Mouse (Mus musculus): ENCODE data around the gene Peg3. TPM values are rescaled to one million over a fixed set of nuclear protein-coding genes. Genes with fewer than 3 reads are reported as not detected.

The Peg3 gene
- polyA plus RNA-seq, 1 experiment from 2014 or later = 307 TPM

- Histone ChIP-seq H3K27ac (no peak overlapping the region), H3K4me1 (no peaks in the 10 kb centered on the region), H3K4me3 (no peak overlapping the region), H3K27me3 (ENCODE audit: insufficient read depth, poor library complexity, severe bottlenecking) (no peaks in the 10 kb centered on the region), H3K9me3 (no peaks in the 10 kb centered on the region), H3K36me3 (0 out of 2 replicates have a peak, but pooled peaks cover 3% of the 10 kb centered on the region)
- DNase-seq (ENCODE audit: low spot score) = peak; percentile 17
- WGBS = 75% methylated on average over 3 of the region's 3 CpGs
Measured at GRCm38 (mm10) chr7:6699230-6699629, 31.0 kb downstream of the Peg3 start.

DNA sequence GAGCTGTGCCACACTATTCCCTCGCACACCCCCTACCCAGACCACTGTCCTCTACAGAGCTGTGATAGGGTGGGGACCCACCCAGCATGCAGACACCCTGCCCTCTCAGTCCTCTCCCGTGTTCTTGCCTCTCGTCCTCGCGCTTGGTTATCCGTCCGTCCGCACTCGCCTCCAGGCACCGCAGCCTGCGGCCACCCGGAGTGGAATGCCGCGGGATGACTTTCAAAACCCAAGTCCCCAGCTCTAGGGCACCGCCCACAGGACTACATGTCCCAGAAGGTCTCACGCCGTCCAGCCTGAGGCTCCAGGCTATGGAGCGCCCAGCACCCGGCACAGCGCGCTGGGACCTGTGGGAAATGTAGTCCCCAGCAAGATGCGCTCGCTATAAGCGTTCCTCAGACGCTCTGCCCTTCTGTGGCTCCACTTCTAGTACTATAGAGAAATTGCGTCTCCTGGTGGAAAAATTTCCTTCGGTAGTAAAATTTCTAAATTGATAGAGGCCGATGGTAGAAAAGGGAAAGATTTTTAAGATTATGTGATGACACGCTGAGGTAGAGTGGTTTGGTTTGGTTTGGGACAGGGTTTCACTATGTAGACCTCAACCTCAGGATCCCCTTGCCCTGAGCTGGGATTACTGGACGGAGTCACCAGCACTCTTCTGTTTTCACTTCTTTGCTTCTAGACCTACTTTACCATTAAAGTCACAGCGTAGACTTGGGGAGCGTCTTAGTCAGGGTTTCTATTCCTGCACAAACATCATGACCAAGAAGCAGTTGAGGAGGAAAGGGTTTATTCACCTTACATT is 33.8 kb downstream of the Peg3 start, which contains the start of gene Zim1:
TSS of gene Zim1 (minus strand) at position 210 of the 805 bp plus-strand sequence.
- Histone ChIP-seq H3K27me3 (ENCODE audit: insufficient read depth, poor library complexity, severe bottlenecking) (no peaks in the 10 kb centered on the region), H3K27ac (peak within 1 kb of the TSS; percentile 81), H3K36me3 (no peaks in the 10 kb centered on the region), H3K9me3 (no peaks in the 10 kb centered on the region), H3K4me1 (peaks cover 9% of the 10 kb centered on the region; the same call in 1 of the 2 replicates), H3K4me3 (peak within 1 kb of the TSS; percentile 70)
- WGBS = 12% methylated on average over 32 of the region's 32 CpGs
- peak; percentile 95 for DNase-seq (ENCODE audit: low spot score)

GRCm38 (mm10) chr7:6685511-6685910 is 44.7 kb downstream of the Peg3 start:
- H3K36me3 ChIP-seq = peaks cover 64% of the 10 kb centered on the region
- H3K4me3 ChIP-seq = no peak overlapping the region
- peak; percentile 72 for DNase-seq (ENCODE audit: low spot score)
- H3K9me3 ChIP-seq = no peaks in the 10 kb centered on the region
- 92% methylated on average over 6 of the region's 6 CpGs for WGBS
- H3K27me3 ChIP-seq (ENCODE audit: insufficient read depth, poor library complexity, severe bottlenecking) = no peaks in the 10 kb centered on the region
- H3K27ac ChIP-seq = no peak overlapping the region
- H3K4me1 ChIP-seq = no peaks in the 10 kb centered on the region

- Histone ChIP-seq H3K4me1 (peaks cover 7% of the 10 kb centered on the region; the same call in 1 of the 2 replicates), H3K36me3 (no peaks in the 10 kb centered on the region), H3K4me3 (no peak overlapping the region), H3K9me3 (no peaks in the 10 kb centered on the region), H3K27ac (peak overlapping the region; percentile 29; the same call in 1 of the 2 replicates), H3K27me3 (ENCODE audit: insufficient read depth, poor library complexity, severe bottlenecking) (no peaks in the 10 kb centered on the region)
- WGBS = 52% methylated on average over 3 of the region's 3 CpGs
- DNase-seq (ENCODE audit: low spot score) = peak; percentile 74
Measured at GRCm38 (mm10) chr7:6666726-6667125, 63.5 kb downstream of the Peg3 start.

DNA sequence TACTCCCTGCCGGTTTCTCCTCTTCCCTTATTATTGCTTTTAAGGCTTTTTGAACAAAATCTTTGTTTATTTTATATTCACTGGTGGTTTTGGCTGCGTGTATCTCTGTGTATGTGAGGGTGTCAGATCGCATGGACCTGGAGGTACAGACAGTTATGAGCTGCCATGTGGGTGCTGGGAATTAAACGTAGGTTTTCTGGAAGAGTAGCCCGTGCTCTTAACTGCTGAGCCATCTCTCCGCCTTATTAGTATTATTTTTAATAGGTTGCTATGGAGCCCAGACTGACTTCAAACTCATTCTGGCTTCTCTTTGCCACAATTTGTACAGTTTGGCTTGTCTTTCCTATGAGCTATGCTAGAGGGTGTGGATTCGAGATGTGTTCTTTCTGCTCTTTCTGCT is 66.8 kb downstream of the Peg3 start:
- H3K36me3 ChIP-seq = no peaks in the 10 kb centered on the region

DNA sequence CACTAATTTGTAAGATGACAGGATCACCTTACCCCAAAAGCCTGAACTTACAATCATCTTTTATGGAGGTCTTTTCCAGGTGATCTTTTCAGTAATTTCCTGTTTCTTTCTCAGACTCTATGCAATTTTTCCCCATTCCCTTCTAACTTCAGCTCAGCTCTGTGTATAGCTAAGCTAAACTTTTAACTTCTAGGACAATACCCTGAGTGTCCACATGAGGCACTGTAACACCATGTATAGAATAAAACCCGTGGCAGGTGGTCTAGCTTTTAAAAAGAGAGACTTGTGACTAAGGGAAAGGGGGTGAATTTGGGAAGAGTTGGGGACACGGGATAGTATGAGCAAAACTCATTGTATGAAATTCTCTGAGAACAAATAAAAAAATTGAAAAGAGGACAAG is 70.6 kb downstream of the Peg3 start:
- H3K9me3 ChIP-seq = no peaks in the 10 kb centered on the region
- no peaks in the 10 kb centered on the region for H3K36me3 ChIP-seq
- DNase-seq (ENCODE audit: low spot score) = no peak
- no peaks in the 10 kb centered on the region for H3K4me1 ChIP-seq
- H3K27ac ChIP-seq = no peak overlapping the region
- no peaks in the 10 kb centered on the region for H3K27me3 ChIP-seq (ENCODE audit: insufficient read depth, poor library complexity, severe bottlenecking)
- WGBS = 33% methylated on average over 2 of the region's 2 CpGs
- no peak overlapping the region for H3K4me3 ChIP-seq

More for the DNA sequence above, 66.8 kb downstream of the Peg3 start:
- no peak for DNase-seq (ENCODE audit: low spot score)
- no peak overlapping the region for H3K4me3 ChIP-seq
- H3K4me1 ChIP-seq = peaks cover 7% of the 10 kb centered on the region; the same call in 1 of the 2 replicates
- H3K27ac ChIP-seq = no peak overlapping the region
- H3K27me3 ChIP-seq (ENCODE audit: insufficient read depth, poor library complexity, severe bottlenecking) = no peaks in the 10 kb centered on the region
- no peaks in the 10 kb centered on the region for H3K9me3 ChIP-seq
- 83% methylated on average over 7 of the region's 7 CpGs for WGBS

DNA sequence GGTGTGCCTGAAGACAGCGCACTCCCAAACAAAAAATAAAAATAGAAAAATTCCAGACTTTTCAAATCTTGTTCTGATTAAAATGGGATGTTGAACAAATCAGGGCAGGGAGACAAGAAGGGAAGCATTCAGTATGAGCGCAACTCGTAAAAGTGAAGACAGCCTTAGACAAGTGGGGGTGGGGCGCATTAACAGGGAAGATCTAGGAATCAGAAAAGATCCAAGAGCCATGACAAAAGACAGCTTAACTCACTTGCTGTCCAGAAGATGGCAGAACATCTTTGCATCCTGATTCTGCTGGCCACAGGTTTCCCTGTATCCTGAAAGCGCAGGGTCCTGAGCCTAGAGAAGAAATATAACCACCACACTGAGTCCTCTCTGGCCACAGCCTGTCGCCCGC is 71.6 kb downstream of the Peg3 start:
- Histone ChIP-seq H3K27me3 (ENCODE audit: insufficient read depth, poor library complexity, severe bottlenecking) (no peaks in the 10 kb centered on the region), H3K27ac (no peak overlapping the region), H3K4me1 (no peaks in the 10 kb centered on the region), H3K36me3 (no peaks in the 10 kb centered on the region), H3K9me3 (no peaks in the 10 kb centered on the region), H3K4me3 (no peak overlapping the region)
- no peak for DNase-seq (ENCODE audit: low spot score)
- WGBS = 81% methylated on average over 7 of the region's 7 CpGs

Other genes with a start within 250 kb of the Peg3 start
- not detected in 2 replicates for gene Olfr5, start 243.5 kb downstream of the Peg3 start, polyA plus RNA-seq (2016; fragmentation: Nextera tagmentation; extraction: Ambion mirVana)
- not detected in 2 replicates for gene Olfr1347, start 230.7 kb downstream of the Peg3 start, polyA plus RNA-seq (2016; fragmentation: Nextera tagmentation; extraction: Ambion mirVana)
- gene Olfr1348, start 221.7 kb downstream of the Peg3 start, polyA plus RNA-seq (2016; fragmentation: Nextera tagmentation; extraction: Ambion mirVana) = not detected in 2 replicates
- not detected in 2 replicates for gene Olfr1349, start 207.5 kb downstream of the Peg3 start, polyA plus RNA-seq (2016; fragmentation: Nextera tagmentation; extraction: Ambion mirVana)
- gene Olfr1350, start 165.6 kb downstream of the Peg3 start, polyA plus RNA-seq (2016; fragmentation: Nextera tagmentation; extraction: Ambion mirVana) = not detected in 2 replicates
- 9.4 and 17.2 TPM in 2 replicates for gene Zim1, start 34.0 kb downstream of the Peg3 start, polyA plus RNA-seq (2016; fragmentation: Nextera tagmentation; extraction: Ambion mirVana)
- 11.4 and 20.7 TPM in 2 replicates for gene Usp29, start 147 bp upstream of the Peg3 start, polyA plus RNA-seq (2016; fragmentation: Nextera tagmentation; extraction: Ambion mirVana)